Mouse (Mus musculus): ENCODE data around the gene Gsx1. TPM values are rescaled to one million over a fixed set of nuclear protein-coding genes. Genes with fewer than 3 reads are reported as not detected.

Gene Gsx1
- polyA plus RNA-seq, 1 experiment from 2014 or later = not detected

GRCm38 (mm10) chr5:147207852-147208251 is 19.4 kb downstream of the Gsx1 start:
- H3K4me2 ChIP-seq = no peak overlapping the region
- no peaks in the 10 kb centered on the region for H3K36me3 ChIP-seq (replicated peaks)
- H3K27me3 ChIP-seq = no peaks in the 10 kb centered on the region
- no peak overlapping the region for H3K27ac ChIP-seq (replicated peaks)
- ATAC-seq (ENCODE audit: insufficient read depth) = no peak
- H3K9me3 ChIP-seq (replicated peaks) = no peaks in the 10 kb centered on the region
- no peak overlapping the region for H3K4me3 ChIP-seq (replicated peaks)
- no peaks in the 10 kb centered on the region for H3K4me1 ChIP-seq (replicated peaks)
- WGBS (ENCODE audit: insufficient replicate concordance) = 83% methylated on average over 20 of the region's 20 CpGs
- H3K9ac ChIP-seq = no peak overlapping the region

DNA sequence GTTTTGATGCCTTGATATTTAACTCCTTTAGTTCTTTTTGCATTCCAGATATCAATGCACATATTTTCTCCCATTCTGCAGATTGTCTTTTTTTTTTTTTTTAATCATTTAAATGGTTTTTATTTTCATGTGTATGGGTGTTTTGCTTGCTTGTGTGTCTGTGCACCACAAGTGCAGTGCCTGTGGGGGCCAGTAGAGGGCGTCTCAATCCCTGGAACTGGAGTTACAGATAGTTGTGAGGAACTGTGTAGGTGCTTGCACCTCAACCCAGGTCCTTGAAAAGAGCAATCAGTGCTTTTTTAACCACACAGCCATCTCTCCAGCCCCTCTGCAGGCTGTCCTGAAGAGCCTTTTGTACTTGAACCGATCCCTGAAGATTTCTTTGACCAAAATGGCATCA is 20.0 kb downstream of the Gsx1 start:
- H3K4me3 ChIP-seq (replicated peaks) = no peak overlapping the region
- H3K27ac ChIP-seq (replicated peaks) = no peak overlapping the region
- H3K4me1 ChIP-seq (replicated peaks) = no peaks in the 10 kb centered on the region
- no peaks in the 10 kb centered on the region for H3K36me3 ChIP-seq (replicated peaks)
- no peak for ATAC-seq (ENCODE audit: insufficient read depth)
- no peak overlapping the region for H3K9ac ChIP-seq
- peaks cover under 1% of the 10 kb centered on the region; the same call in 1 of the 2 replicates for H3K27me3 ChIP-seq
- no peaks in the 10 kb centered on the region for H3K9me3 ChIP-seq (replicated peaks)
- no peak overlapping the region for H3K4me2 ChIP-seq
- WGBS (ENCODE audit: insufficient replicate concordance) = 47% methylated on average over 2 of the region's 2 CpGs

- Histone ChIP-seq H3K36me3 (replicated peaks) (no peaks in the 10 kb centered on the region), H3K4me2 (no peak overlapping the region), H3K4me3 (replicated peaks) (no peak overlapping the region), H3K9ac (no peak overlapping the region), H3K27ac (replicated peaks) (no peak overlapping the region), H3K27me3 (peaks cover 47% of the 10 kb centered on the region), H3K9me3 (replicated peaks) (no peaks in the 10 kb centered on the region), H3K4me1 (replicated peaks) (no peaks in the 10 kb centered on the region)
- WGBS (ENCODE audit: insufficient replicate concordance) = 14% methylated on average over 25 of the region's 25 CpGs
- no peak; the same call in 1 of the 2 replicates for ATAC-seq (ENCODE audit: insufficient read depth)
Observed at GRCm38 (mm10) chr5:147227354-147228112, 39.0 kb downstream of the Gsx1 start.

DNA sequence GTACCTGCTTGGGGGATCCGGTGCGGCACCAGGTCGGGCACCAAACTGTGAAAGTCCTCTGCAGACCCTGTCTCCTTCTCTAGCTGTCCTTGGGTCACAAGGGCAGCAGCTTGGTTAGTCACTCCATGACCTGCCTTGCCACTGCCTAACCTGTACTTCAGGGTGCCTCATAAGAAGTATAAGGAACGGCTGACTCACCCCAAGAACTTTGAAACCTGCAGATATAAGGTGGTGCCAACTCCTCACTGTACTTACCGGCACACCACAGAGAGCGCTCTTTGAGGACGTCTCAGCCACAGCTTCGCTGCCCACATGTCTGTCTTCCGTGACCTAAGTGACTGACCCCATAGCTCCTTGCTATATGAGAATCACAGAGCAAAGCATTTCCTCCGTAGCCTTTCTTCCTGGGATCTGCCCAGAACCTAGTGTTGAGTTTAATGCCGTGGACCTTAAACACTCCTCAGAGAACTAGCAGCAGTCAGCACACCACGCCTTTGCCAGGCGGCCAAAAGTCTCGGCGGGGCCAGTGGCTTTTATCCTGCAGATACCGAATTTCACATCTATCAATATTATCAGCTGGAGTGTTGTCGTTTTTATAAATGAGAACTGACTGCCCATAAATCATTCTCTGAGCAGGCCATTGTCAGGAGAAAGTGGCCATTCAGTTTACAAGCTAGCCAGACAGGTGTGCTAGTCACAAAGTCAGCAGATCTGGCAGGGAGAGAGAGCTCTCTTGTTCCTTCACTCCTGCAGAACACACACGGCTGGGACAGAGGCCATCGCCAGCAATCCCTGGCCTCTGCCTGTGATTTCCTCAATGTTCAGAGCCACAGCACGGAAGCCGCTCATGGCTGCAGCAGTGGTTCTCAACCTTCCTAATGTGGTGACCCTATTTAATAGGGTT is 47.2 kb downstream of the Gsx1 start:
- 62% methylated on average over 21 of the region's 21 CpGs for WGBS (ENCODE audit: insufficient replicate concordance)
- ATAC-seq (ENCODE audit: insufficient read depth) = no peak
- H3K9ac ChIP-seq = no peak overlapping the region
- H3K4me2 ChIP-seq = no peak overlapping the region
- H3K4me1 ChIP-seq (replicated peaks) = no peaks in the 10 kb centered on the region
- no peak overlapping the region for H3K4me3 ChIP-seq (replicated peaks)
- no peak overlapping the region for H3K27ac ChIP-seq (replicated peaks)
- no peaks in the 10 kb centered on the region for H3K27me3 ChIP-seq
- H3K36me3 ChIP-seq (replicated peaks) = no peaks in the 10 kb centered on the region
- no peaks in the 10 kb centered on the region for H3K9me3 ChIP-seq (replicated peaks)

Other genes starting within 250 kb of the Gsx1 start
- 44.6 and 47.4 TPM in 2 replicates for gene Gtf3a, start 240.0 kb upstream of the Gsx1 start, polyA plus RNA-seq (2015; fragmentation: Nextera tagmentation; extraction: Ambion mirVana)
- gene Mtif3, start 224.9 kb upstream of the Gsx1 start, polyA plus RNA-seq (2015; fragmentation: Nextera tagmentation; extraction: Ambion mirVana) = 9.4 and 11.6 TPM in 2 replicates
- 4.7 and 4.9 TPM in 2 replicates for gene Lnx2, start 112.1 kb upstream of the Gsx1 start, polyA plus RNA-seq (2015; fragmentation: Nextera tagmentation; extraction: Ambion mirVana)
- 62.4 and 68.0 TPM in 2 replicates for gene Polr1d, start 111.6 kb upstream of the Gsx1 start, polyA plus RNA-seq (2015; fragmentation: Nextera tagmentation; extraction: Ambion mirVana)
- gene Pdx1, start 81.3 kb downstream of the Gsx1 start, polyA plus RNA-seq (2015; fragmentation: Nextera tagmentation; extraction: Ambion mirVana) = not detected in 2 replicates
- not detected in 2 replicates for gene Cdx2, start 118.6 kb downstream of the Gsx1 start, polyA plus RNA-seq (2015; fragmentation: Nextera tagmentation; extraction: Ambion mirVana)
- gene Urad, start 133.7 kb downstream of the Gsx1 start, polyA plus RNA-seq (2015; fragmentation: Nextera tagmentation; extraction: Ambion mirVana) = 1.0 and 1.5 TPM in 2 replicates
- 1.4 and 1.8 TPM in 2 replicates for gene Flt3, start 211.8 kb downstream of the Gsx1 start, polyA plus RNA-seq (2015; fragmentation: Nextera tagmentation; extraction: Ambion mirVana)
- gene Pan3, start 241.5 kb downstream of the Gsx1 start, polyA plus RNA-seq (2015; fragmentation: Nextera tagmentation; extraction: Ambion mirVana) = 28.7 and 30.0 TPM in 2 replicates